Mouse (Mus musculus): ENCODE measurements at regions not wholly inside any gene's neighbourhood (a gene's known extent, or its start where the extent isn't known, plus 50 kb on each side); places are given as distances from the start of the nearest gene placed in this dataset.

- no peak for DNase-seq (ENCODE audit: low spot score in 2 of 2)
- intact Hi-C loops (cut with DNase I), result no loop called here
Observed at GRCm38 (mm10) chr5:79679051-79679450, 1340.9 kb upstream of the Adgrl3 start.

- intact Hi-C loops (cut with DNase I), result no loop called here
- no peak for DNase-seq (ENCODE audit: low spot score in 2 of 2)
Observed at GRCm38 (mm10) chr5:79680321-79680720, 1339.6 kb upstream of the Adgrl3 start.

- intact Hi-C loops (cut with DNase I), result no loop called here
- DNase-seq (ENCODE audit: low spot score in 2 of 2), result peak; percentile 18 to 25
Observed at GRCm38 (mm10) chr5:79706631-79707030, 1313.3 kb upstream of the Adgrl3 start.

- DNase-seq (ENCODE audit: low spot score in 2 of 2), result no peak
- intact Hi-C loops (cut with DNase I), result no loop called here
Observed at GRCm38 (mm10) chr5:79734885-79735284, 1285.1 kb upstream of the Adgrl3 start.

GRCm38 (mm10) chr5:79784391-79784790 is 1235.5 kb upstream of the Adgrl3 start:
- intact Hi-C loops (cut with DNase I), result no loop called here
- no peak for DNase-seq (ENCODE audit: low spot score in 2 of 2)

GRCm38 (mm10) chr5:79826531-79826930 is 1193.4 kb upstream of the Adgrl3 start:
- DNase-seq (ENCODE audit: low spot score in 2 of 2), result no peak
- intact Hi-C loops (cut with DNase I), result no loop called here

GRCm38 (mm10) chr5:79846456-79846855 is 1173.5 kb upstream of the Adgrl3 start:
- no peak for DNase-seq (ENCODE audit: low spot score in 2 of 2)
- intact Hi-C loops (cut with DNase I), result no loop called here

- DNase-seq (ENCODE audit: low spot score in 2 of 2), result no peak
- intact Hi-C loops (cut with DNase I), result no loop called here
Observed at GRCm38 (mm10) chr5:79855866-79856265, 1164.1 kb upstream of the Adgrl3 start.

- no peak for DNase-seq (ENCODE audit: low spot score in 2 of 2)
- intact Hi-C loops (cut with DNase I), result no loop called here
Observed at GRCm38 (mm10) chr5:79900713-79901112, 1119.2 kb upstream of the Adgrl3 start.

- DNase-seq (ENCODE audit: low spot score in 2 of 2), result peak in 1 of 2 experiments; percentile 3
- intact Hi-C loops (cut with DNase I), result no loop called here
Observed at GRCm38 (mm10) chr5:79905341-79905740, 1114.6 kb upstream of the Adgrl3 start.

Measured in left cerebral cortex, postnatal 36 days (tissue).